Comparison of ENCODE assay signal across 17 mouse cellular contexts in the genomic region with DNA sequence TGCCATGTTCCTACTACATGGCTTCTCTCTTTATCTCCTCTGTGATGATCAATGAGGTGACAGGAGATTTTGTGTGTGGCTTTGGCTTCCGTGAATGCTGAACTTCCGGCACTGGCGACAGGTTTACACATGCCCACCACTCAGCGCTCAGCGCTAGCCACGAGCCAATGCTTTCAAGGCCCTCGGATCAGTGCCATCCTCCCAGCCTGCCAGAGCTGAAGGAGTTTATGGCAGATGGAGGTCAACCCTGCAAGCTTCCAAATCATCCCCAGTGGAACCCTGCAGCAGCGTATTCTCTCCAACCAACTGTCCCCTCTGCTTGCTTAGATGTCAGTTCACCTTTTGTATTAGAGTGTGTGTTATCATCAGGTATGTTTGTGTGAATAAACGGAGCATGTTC.
"Had no signal": no experiment of that assay in that cellular context is flagged by ENCODE, and none has a peak within 500 bp of the region (broad histone marks: within the 10 kb centered on the region; RNA-seq: fewer than 3 reads in every experiment).

No protein-coding gene starts in this region.

- H3K27me3 ChIP-seq: heart, embryonic 13.5 days; hindbrain, embryonic 12.5 days; intestine, embryonic 15.5 days; limb, embryonic 12.5 days; liver, embryonic 13.5 days had no signal

- H3K36me3 ChIP-seq: heart, embryonic 13.5 days; heart, embryonic 15.5 days; hindbrain, embryonic 10.5 days; hindbrain, embryonic 12.5 days; intestine, embryonic 15.5 days; limb, embryonic 10.5 days; limb, embryonic 12.5 days; liver, embryonic 13.5 days had no signal

- H3K4me1 ChIP-seq: heart, embryonic 13.5 days; heart, embryonic 15.5 days; intestine, embryonic 15.5 days; liver, embryonic 13.5 days had no signal

- DNase-seq: gastrocnemius, postnatal 14 days; gastrocnemius, postnatal 36 days; heart, postnatal 4 days; kidney, postnatal 10 days; liver; liver, embryonic 13.5 days had no signal

- H3K4me3 ChIP-seq: heart, adult 2 months; heart, embryonic 13.5 days; heart, embryonic 15.5 days; hindbrain, embryonic 10.5 days; hindbrain, embryonic 12.5 days; intestine, embryonic 15.5 days; layer of hippocampus, adult 2 months; left cerebral cortex, adult 2 months; limb, embryonic 10.5 days; limb, embryonic 12.5 days; liver, embryonic 13.5 days had no signal

- H3K27ac ChIP-seq: heart, adult 2 months; heart, embryonic 13.5 days; heart, embryonic 15.5 days; hindbrain, embryonic 10.5 days; hindbrain, embryonic 12.5 days; hindbrain, embryonic 14.5 days; intestine, embryonic 15.5 days; layer of hippocampus, adult 2 months; left cerebral cortex, adult 2 months; limb, embryonic 10.5 days; limb, embryonic 12.5 days; liver, embryonic 13.5 days had no signal
